Mouse (Mus musculus) layer of hippocampus, postnatal 36 days (tissue): ENCODE measurements at regions not wholly inside any gene's neighbourhood (a gene's known extent, or its start where the extent isn't known, plus 50 kb on each side); places are given as distances from the start of the nearest gene placed in this dataset.

Experiments
- DNase-seq, 2 experiments: peaks; one replicate each; pipeline ENCODE4 v3.0.0; 2022

DNA sequence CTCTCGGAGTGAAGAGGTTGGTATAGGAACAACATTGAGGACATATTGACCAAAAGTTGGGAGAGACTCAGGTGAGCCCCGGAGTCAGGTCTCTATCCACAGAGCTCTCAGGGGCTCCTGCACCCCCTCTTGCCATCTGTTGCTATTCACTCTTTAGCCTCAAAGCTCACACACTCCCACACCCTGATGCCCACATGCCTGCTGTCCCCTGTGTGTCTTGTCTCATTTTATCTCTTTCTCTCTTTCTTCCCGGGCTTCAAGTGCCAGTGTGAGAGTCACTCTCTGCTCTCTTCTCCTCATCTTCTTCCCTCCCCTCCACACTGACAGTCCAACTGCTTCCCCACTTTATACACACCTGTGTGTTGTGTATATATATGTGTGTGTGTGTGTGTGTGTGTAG lies 141.0 kb upstream of the Mdm1 start:
- no peak for DNase-seq

- no peak for DNase-seq
Observed at GRCm38 (mm10) chr10:118001501-118001900, 140.1 kb upstream of the Mdm1 start.

DNA sequence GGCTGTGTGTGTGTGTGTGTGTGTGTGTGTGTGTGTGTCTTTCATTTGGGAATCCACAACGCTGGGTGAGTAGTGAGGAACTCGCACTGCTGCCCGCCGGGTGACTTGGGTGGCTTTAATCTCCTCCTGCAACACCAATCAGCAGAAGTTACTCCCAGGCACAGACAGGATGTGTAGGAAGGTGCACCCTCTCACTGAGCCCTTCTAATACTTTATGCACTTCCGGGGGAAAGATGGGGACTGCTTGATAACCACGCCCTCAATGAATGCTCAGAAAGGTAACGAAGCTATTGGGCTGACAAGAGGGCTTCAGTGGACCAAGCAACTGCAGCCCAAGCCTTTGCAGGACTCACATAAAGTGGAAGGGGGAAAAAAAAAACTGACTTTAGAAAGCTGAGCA lies 139.6 kb upstream of the Mdm1 start:
- DNase-seq = no peak

DNA sequence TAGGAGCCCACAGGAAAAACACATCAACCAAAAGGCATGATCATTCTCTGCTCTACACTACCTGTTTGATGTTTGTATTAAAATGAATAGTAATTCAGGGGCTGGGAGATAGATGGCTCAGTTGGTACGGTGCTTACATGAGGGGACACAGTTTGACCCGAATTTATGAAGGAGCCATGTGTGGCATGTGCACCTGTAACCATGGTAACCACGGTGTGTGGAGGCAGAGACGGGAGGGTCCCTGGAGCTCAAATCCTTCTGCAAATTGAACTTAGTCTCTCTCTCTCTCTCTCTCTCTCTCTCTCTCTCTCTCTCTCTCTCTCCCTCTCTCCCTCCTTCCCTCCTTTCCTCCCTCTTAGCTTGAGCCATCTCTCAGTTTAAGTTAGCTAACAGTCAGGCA lies 139.1 kb upstream of the Mdm1 start:
- DNase-seq = no peak

DNA sequence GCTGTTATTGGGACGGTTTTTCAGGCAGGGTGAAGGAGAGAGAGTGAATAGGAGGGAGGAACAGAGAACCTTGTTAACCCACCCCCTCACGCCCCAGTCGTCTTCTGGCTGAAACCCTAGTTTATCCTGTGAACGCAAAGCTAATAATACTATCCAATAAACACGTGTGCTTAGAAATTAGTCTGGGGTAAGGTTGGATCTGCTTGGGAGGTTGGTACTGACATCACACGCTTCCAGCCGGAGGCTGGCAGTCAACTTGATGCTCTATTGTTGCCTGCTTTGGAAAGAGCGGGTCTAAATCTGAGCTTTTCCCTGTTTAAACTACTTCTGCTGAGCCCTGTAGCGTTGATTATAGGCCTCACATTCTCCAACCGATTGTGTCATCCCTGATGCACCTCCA lies 138.4 kb upstream of the Mdm1 start:
- DNase-seq = peak in 1 of 2 experiments; percentile 7

- no peak for DNase-seq
Observed at GRCm38 (mm10) chr10:118003739-118004361, 137.8 kb upstream of the Mdm1 start.

GRCm38 (mm10) chr10:118004362-118004958 lies 137.2 kb upstream of the Mdm1 start:
- DNase-seq = no peak

- DNase-seq = no peak
Observed at GRCm38 (mm10) chr10:118006827-118007550, 134.6 kb upstream of the Mdm1 start.

- no peak for DNase-seq
Observed at GRCm38 (mm10) chr10:118007846-118008245, 133.8 kb upstream of the Mdm1 start.

- no peak for DNase-seq
Observed at GRCm38 (mm10) chr10:118011687-118012567, 129.7 kb upstream of the Mdm1 start.

DNA sequence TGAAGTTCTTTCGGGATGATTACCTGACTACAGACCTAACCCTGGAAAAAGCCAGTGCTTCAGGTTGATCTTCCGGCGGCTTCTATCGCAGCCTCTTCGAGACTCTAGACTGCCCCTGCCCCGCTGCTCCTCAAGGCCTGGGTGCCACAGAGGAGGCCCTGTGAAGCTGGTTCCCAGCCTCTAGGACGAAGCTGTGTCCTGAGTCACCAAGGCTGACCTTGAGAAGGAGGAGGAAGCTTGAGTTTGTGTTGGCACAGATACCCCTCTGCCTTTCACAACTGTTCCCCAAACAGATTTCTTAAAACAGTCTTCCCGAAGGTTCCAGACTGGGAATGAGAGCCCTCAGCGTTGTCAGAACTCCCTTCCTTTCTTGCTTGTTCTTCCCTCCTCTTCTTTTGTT lies 112.8 kb upstream of the Mdm1 start:
- no peak for DNase-seq

- DNase-seq = no peak
Observed at GRCm38 (mm10) chr10:118034401-118034800, 107.2 kb upstream of the Mdm1 start.

DNA sequence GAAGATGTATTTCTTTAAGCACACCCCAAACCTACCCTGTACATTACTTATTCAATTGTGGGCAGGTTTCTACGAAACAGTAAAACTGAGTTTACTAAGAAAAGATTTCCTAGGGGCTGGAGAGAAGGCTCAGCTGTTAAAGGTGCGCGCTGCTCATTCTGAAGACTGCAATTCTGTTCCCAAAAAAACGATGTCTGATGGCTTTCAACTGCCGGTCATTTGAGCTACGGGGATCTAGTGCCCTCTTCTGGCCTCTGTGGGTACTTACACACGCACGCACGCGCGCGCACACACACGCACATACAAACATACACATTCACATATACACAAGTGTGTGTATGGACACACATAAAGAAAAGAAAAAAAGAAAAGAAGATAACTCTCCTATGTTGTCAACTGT lies 106.6 kb upstream of the Mdm1 start:
- DNase-seq = no peak

- DNase-seq = no peak
Observed at GRCm38 (mm10) chr10:118038465-118038864, 103.1 kb upstream of the Mdm1 start.

GRCm38 (mm10) chr10:118039056-118039455 lies 102.6 kb upstream of the Mdm1 start:
- no peak for DNase-seq

DNA sequence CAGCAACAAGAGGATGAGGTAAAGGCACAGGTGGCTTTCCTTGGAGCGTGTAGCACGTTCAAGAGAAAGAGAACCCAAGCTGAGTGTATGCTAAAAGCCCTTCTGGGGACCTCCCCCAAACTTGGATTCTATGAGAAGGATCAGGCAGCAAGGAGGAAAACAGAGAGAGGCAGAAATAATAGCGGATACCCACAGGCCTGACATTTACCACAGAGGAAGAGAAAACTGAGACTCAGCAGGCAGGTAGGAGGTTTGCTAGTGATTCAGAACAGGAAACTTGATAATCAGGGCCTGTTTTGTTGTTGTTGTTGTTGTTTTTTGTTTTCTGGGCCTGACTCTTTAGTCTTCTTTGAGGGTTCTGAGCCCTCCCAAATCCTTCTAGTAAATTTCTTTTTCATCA lies 100.5 kb upstream of the Mdm1 start:
- no peak for DNase-seq

DNA sequence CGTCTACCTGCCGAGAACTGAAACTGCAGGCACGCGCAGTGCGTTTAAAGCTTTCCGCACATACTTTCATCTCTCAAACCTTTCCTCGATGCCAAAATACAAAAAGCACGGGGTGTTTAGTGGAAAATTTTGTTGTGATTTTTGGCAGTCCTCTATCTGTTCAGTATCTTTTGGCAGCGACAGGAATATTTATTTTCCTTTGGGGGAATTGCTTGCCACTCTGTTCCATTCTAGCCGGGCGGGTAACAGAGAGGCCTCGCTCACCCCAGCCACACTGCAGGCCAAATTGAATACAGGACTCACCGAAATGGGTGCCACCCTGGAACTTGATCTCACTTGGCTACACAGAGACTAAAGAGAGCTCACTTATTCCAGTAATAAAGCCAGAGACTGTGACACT lies 97.8 kb upstream of the Mdm1 start:
- DNase-seq = peak; percentile 13 to 23

DNA sequence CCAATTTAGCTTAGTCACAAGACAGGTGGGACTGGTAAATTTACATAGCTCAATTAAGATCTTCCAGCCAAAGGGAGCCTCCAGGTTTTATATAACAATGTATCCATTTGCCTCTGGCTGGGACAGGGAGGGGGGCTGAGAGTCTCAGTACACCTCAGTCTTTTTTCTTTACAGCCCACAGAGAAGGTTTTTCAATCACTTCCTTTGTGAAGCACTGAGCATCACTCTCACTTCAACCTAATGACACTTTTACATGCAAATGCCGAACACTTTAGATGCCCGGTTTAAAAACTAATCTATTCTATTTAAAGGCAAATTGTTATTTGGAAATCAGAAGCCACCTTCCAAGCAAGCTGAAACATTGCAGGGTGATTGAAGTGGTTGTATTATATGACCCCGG lies 96.8 kb upstream of the Mdm1 start:
- no peak for DNase-seq

DNA sequence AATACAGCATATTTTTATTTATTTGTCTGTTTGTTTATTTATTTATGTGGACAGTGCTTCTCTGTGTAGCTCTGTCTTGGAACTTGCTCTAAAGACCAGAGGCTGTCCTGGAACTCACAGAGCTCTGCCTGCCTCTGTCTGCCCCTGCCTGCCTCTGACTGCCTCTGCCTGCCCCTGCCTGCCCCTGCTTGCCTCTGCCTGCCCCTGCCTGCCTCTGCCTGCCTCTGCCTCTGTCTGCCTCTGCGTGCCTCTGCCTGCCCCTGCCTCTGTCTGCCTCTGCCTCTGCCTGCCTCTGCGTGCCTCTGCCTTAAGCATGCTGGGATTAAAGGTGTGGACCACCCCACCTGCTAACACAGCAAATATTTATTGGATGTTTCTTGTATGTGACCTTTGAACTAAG lies 96.2 kb upstream of the Mdm1 start:
- no peak for DNase-seq

DNA sequence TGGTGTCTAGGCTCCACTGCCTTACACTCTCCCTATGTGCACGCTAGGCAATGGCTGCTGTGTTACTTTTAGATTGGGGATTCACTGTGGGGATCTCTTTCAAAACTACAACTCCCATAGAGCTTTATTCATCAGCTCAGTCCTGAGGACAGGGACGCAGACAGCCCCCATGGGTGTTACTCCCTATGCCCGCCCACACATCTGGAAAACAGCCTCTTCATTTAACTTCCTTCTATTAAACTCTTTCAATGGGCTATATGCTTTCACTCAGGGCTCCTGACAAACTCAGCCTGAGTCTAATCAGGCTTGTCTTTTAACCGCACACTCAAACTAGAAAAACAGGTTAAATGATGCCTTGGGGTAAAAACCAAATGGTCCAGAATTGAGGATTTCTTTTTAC lies 95.3 kb upstream of the Mdm1 start:
- DNase-seq = no peak

- DNase-seq = no peak
Observed at GRCm38 (mm10) chr10:118046831-118047230, 94.8 kb upstream of the Mdm1 start.

- DNase-seq = peak; percentile 13 to 24
Observed at GRCm38 (mm10) chr10:118049330-118049729, 92.3 kb upstream of the Mdm1 start.

DNA sequence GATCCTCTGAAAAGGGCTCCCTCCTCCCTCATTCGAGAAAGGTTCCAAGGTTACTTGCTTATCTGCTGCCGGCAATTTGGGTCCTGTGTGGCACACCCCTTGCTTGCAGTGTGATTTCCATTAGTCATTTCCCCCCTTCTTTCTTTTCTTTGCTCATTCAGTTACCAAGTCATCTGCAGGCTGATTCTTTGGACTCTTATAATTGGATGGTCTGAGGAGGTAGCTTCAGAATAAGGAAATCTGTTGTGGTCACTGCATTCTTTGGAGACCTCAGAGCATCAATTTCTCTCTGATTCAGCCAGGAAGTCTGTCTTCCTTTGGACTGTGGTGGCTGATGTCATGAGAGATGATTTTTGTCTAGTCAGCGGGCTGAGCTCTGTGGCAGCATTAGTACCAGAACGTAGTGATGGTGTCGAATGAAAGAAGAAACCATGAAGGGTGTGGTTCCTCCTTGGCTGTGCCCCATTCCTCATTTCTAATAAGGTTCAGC lies 91.4 kb upstream of the Mdm1 start:
- DNase-seq = no peak
